Mouse (Mus musculus) CH12.LX (cell line): Measurements from ENCODE around the gene Marc1. TPM values are rescaled to one million over a fixed set of nuclear protein-coding genes. Genes with fewer than 3 reads are reported as not detected.
A peak's percentile ranks its signal among the peaks of the same experiment; 100 is the strongest.

Experiments used
- DNase-seq: peaks from one replicate; pipeline ENCODE4 v3.0.0-alpha.2; 2013; ENCODE audit errors: extremely low read depth
- H3K27ac ChIP-seq: 2 replicates; pipeline ENCODE4 v1.5.1; 2012; ENCODE audit warnings: low read depth, mild to moderate bottlenecking, control low read depth, moderate library complexity; ENCODE audit not compliant: insufficient read depth
- H3K27me3 ChIP-seq: replicated peaks from 2 replicates; pipeline ENCODE3; 2012; ENCODE audit warnings: inconsistent platforms
- H3K36me3 ChIP-seq, 2 experiments: replicated peaks in 1 of 2; 2 replicates each; pipeline versions ENCODE3 to v1.6.1; 2012; ENCODE audit warnings: inconsistent platforms in 1 of 2, low read length in 1 of 2, mild to moderate bottlenecking in 1 of 2, mixed read lengths in 1 of 2, moderate library complexity in 1 of 2; ENCODE audit not compliant: control insufficient read depth in 1 of 2, insufficient read depth in 1 of 2
- H3K4me1 ChIP-seq, 2 experiments: 2 replicates each; pipeline ENCODE4 v1.6.1; 2012; ENCODE audit warnings: inconsistent platforms in 1 of 2, moderate library complexity in 1 of 2; ENCODE audit not compliant: insufficient read depth in 2 of 2, control insufficient read depth in 1 of 2
- H3K4me2 ChIP-seq: 2 replicates; pipeline ENCODE4 v1.6.1; 2012; ENCODE audit warnings: low read depth, mild to moderate bottlenecking, control low read depth; ENCODE audit not compliant: poor library complexity, insufficient read depth, severe bottlenecking
- H3K4me3 ChIP-seq, 3 experiments: fragments of 150-350 bp in 1 of 3; sonication (generic) in 1 of 3; replicated peaks in 1 of 3; 2 replicates each; pipeline versions ENCODE3 to v1.5.1; 2011 to 2012; ENCODE audit warnings: low read depth in 2 of 3, low read length in 2 of 3, mild to moderate bottlenecking in 2 of 3, moderate library complexity in 2 of 3, control low read depth in 1 of 3, improper control_type of control experiment in 1 of 3, inconsistent platforms in 1 of 3, mixed read lengths in 1 of 3; ENCODE audit not compliant: poor library complexity in 1 of 3
- H3K79me2 ChIP-seq: replicated peaks from 2 replicates; pipeline ENCODE4 v1.6.1; 2012; ENCODE audit warnings: mild to moderate bottlenecking, moderate library complexity; ENCODE audit not compliant: control insufficient read depth, poor library complexity, insufficient read depth, severe bottlenecking; ENCODE audit errors: extremely low read depth
- H3K9ac ChIP-seq: 2 replicates; pipeline ENCODE4 v1.6.1; 2012; ENCODE audit warnings: low read depth, mild to moderate bottlenecking, control low read depth, moderate library complexity; ENCODE audit not compliant: insufficient read depth
- H3K9me3 ChIP-seq: replicated peaks from 2 replicates; pipeline ENCODE3; 2012; ENCODE audit warnings: low read length, inconsistent platforms, mixed read lengths
- CHD1 ChIP-seq: IDR thresholded peaks from 2 replicates; pipeline ENCODE4 v1.6.1; 2012; ENCODE audit warnings: low read depth, low read length, improper control_type of control experiment, inconsistent platforms
- CTCF ChIP-seq, 2 experiments: IDR thresholded peaks in 1 of 2; conservative IDR thresholded peaks in 1 of 2; 2 replicates each; pipeline ENCODE4 v1.5.1; 2011 to 2012; ENCODE audit warnings: low read depth in 2 of 2, low read length in 2 of 2, improper control_type of control experiment in 1 of 2, inconsistent platforms in 1 of 2, mild to moderate bottlenecking in 1 of 2, moderate library complexity in 1 of 2
- E2F4 ChIP-seq: IDR thresholded peaks from 2 replicates; pipeline ENCODE4 v1.6.1; 2011; ENCODE audit warnings: low read depth, low read length, improper control_type of control experiment; ENCODE audit not compliant: insufficient replicate concordance
- ELF1 ChIP-seq: IDR thresholded peaks from 2 replicates; pipeline ENCODE4 v1.6.1; 2014; ENCODE audit warnings: low read depth, mild to moderate bottlenecking, inconsistent platforms, low read length, improper control_type of control experiment
- EP300 ChIP-seq: IDR thresholded peaks from 2 replicates; pipeline ENCODE4 v1.6.1; 2011; ENCODE audit warnings: low read length, improper control_type of control experiment
- ETS1 ChIP-seq: conservative IDR thresholded peaks from 2 replicates; pipeline ENCODE4 v1.6.1; 2012; ENCODE audit warnings: low read depth, mild to moderate bottlenecking, inconsistent platforms, low read length, improper control_type of control experiment, moderate library complexity
- IRF4 ChIP-seq: IDR thresholded peaks from 2 replicates; pipeline ENCODE4 v1.6.1; 2014; ENCODE audit warnings: low read depth, mild to moderate bottlenecking, inconsistent platforms, low read length, improper control_type of control experiment
- JUN ChIP-seq: IDR thresholded peaks from 2 replicates; pipeline ENCODE4 v1.6.1; 2011; ENCODE audit warnings: low read depth, mild to moderate bottlenecking, low read length, improper control_type of control experiment, moderate library complexity; ENCODE audit not compliant: insufficient read depth
- KAT2A ChIP-seq: IDR thresholded peaks from 2 replicates; pipeline ENCODE4 v1.6.1; 2012; ENCODE audit warnings: low read length, improper control_type of control experiment, inconsistent platforms; ENCODE audit not compliant: insufficient replicate concordance
- MAZ ChIP-seq: IDR thresholded peaks from 2 replicates; pipeline ENCODE4 v1.6.1; 2012; ENCODE audit warnings: low read depth, mild to moderate bottlenecking, inconsistent platforms, low read length, improper control_type of control experiment, moderate library complexity
- MXI1 ChIP-seq: IDR thresholded peaks from 2 replicates; pipeline ENCODE4 v1.6.1; 2011; ENCODE audit warnings: mild to moderate bottlenecking, low read depth, low read length, improper control_type of control experiment
- MYC ChIP-seq: IDR thresholded peaks from 2 replicates; pipeline ENCODE4 v1.6.1; 2011; ENCODE audit warnings: low read depth, mild to moderate bottlenecking, improper control_type of control experiment, low read length
- NELFE ChIP-seq: IDR thresholded peaks from 2 replicates; pipeline ENCODE4 v1.6.1; 2011; ENCODE audit warnings: low read depth, low read length, improper control_type of control experiment
- NRF1 ChIP-seq: IDR thresholded peaks from 2 replicates; pipeline ENCODE4 v1.6.1; 2014; ENCODE audit warnings: low read depth, mild to moderate bottlenecking, inconsistent platforms, low read length, improper control_type of control experiment, moderate library complexity
- PAX5 ChIP-seq: IDR thresholded peaks from 2 replicates; pipeline ENCODE4 v1.6.1; 2012; ENCODE audit warnings: low read length, inconsistent platforms, mixed read lengths
- RAD21 ChIP-seq: IDR thresholded peaks from 2 replicates; pipeline ENCODE4 v1.6.1; 2011; ENCODE audit warnings: low read depth, mild to moderate bottlenecking, low read length, improper control_type of control experiment, moderate library complexity
- RCOR1 ChIP-seq: conservative IDR thresholded peaks from 2 replicates; pipeline ENCODE4 v1.6.1; 2012; ENCODE audit warnings: low read depth, mild to moderate bottlenecking, inconsistent platforms, low read length, improper control_type of control experiment
- SIN3A ChIP-seq: IDR thresholded peaks from 2 replicates; pipeline ENCODE4 v1.6.1; 2012; ENCODE audit warnings: low read length, improper control_type of control experiment, inconsistent platforms
- SMC3 ChIP-seq: IDR thresholded peaks from 2 replicates; pipeline ENCODE4 v1.6.1; 2011; ENCODE audit warnings: low read depth, low read length, improper control_type of control experiment
- USF1 ChIP-seq: IDR thresholded peaks from 2 replicates; pipeline ENCODE4 v1.6.1; 2014; ENCODE audit warnings: low read depth, mild to moderate bottlenecking, inconsistent platforms, low read length, improper control_type of control experiment
- USF2 ChIP-seq: conservative IDR thresholded peaks from 2 replicates; pipeline ENCODE4 v1.6.1; 2011; ENCODE audit warnings: low read depth, low read length, improper control_type of control experiment
- ZKSCAN1 ChIP-seq: IDR thresholded peaks from 2 replicates; pipeline ENCODE4 v1.6.1; 2012; ENCODE audit warnings: low read depth, inconsistent platforms, low read length, improper control_type of control experiment, borderline replicate concordance
- ZMIZ1 ChIP-seq: IDR thresholded peaks from 2 replicates; pipeline ENCODE4 v1.6.1; 2012; ENCODE audit warnings: low read depth, mild to moderate bottlenecking, inconsistent platforms, low read length, improper control_type of control experiment
- dilution Hi-C: fragments of 300-500 bp; cut with MboI; formaldehyde crosslinking; loops from 2 replicates; pipeline ENCODE4 v1.14.3; 2020; ENCODE audit warnings: low sequenced_read_pairs; ENCODE audit not compliant: extremely low pct_unique_long_range_greater_than_20kb, extremely low pct_ligation_motif_present
- in situ Hi-C: fragments of 300-500 bp; cut with MboI; formaldehyde crosslinking; loops from 3 replicates; pipeline ENCODE4 v1.14.3; 2019; ENCODE audit warnings: low sequenced_read_pairs, low pct_ligation_motif_present, low pct_unique_long_range_greater_than_20kb, mixed read lengths
- polyA plus RNA-seq: library from polyadenylated mRNA; unstranded; fragments of >175 nt; gene quantifications from 2 replicates; pipeline ENCODE4 v1.2.1, GENCODE M21; 2012; ENCODE audit warnings: low read depth; ENCODE audit not compliant: insufficient read length
- total RNA-seq, 2 experiments: library from RNA; depleted of rRNA; stranded (reverse); fragments of 300-350 nt in 1 of 2; fragments of >200 nt in 1 of 2; gene quantifications; 2 replicates each; pipeline ENCODE4 v1.2.3; 2012 to 2014

Marc1 gene
- total and polyA plus RNA-seq, 3 experiments = not detected

- peaks cover 3 to 10% of the 10 kb centered on the region in 2 experiments; a peak in 2 of 4 replicates for H3K4me1 ChIP-seq
- DNase-seq = no peak
- no peak overlapping the region for H3K9ac ChIP-seq
- TF ChIP-seq USF1 (no peak), SMC3 (no peak), USF2 (no peak), JUN (no peak), KAT2A (no peak), MXI1 (no peak), ELF1 (no peak), CTCF (conservative IDR thresholded peaks at IDR 0.05 in 1 of 2, IDR thresholded peaks at IDR 0.05 in 1 of 2; ENCODE audit: low read depth in 2 of 2, low read length in 2 of 2) (no peak), ETS1 (no peak), SIN3A (no peak), RAD21 (no peak), MYC (no peak), NRF1 (no peak), IRF4 (no peak)
- TF ChIP-seq, all 38 proteins: peak for 0
- Histone ChIP-seq H3K4me3 (no peak overlapping the region), H3K36me3 (no peaks in the 10 kb centered on the region), H3K4me2 (no peak overlapping the region), H3K79me2 (no peaks in the 10 kb centered on the region), H3K27ac (no peak overlapping the region), H3K27me3 (no peaks in the 10 kb centered on the region), H3K9me3 (no peaks in the 10 kb centered on the region)
- in situ Hi-C loops = no loop called here
- dilution Hi-C loops = no loop called here
Observed at GRCm38 (mm10) chr1:184853922-184854321, 42.8 kb upstream of the Marc1 start.

- Histone ChIP-seq H3K36me3 (no peaks in the 10 kb centered on the region), H3K79me2 (no peaks in the 10 kb centered on the region), H3K27ac (no peak overlapping the region), H3K9ac (no peak overlapping the region), H3K4me1 (peaks cover 3 to 10% of the 10 kb centered on the region in 2 experiments; a peak in 2 of 4 replicates), H3K4me3 (no peak overlapping the region), H3K4me2 (no peak overlapping the region), H3K9me3 (no peaks in the 10 kb centered on the region), H3K27me3 (no peaks in the 10 kb centered on the region)
- DNase-seq = peak; percentile 34
- peak; percentile 44 for TF ChIP-seq RAD21
- TF ChIP-seq MAZ = peak; percentile 67; the same call in 1 of the 2 replicates
- TF ChIP-seq MYC = no peak
- TF ChIP-seq MXI1 = no peak
- TF ChIP-seq ZMIZ1 = no peak
- TF ChIP-seq SIN3A = no peak
- TF ChIP-seq USF2 = no peak
- TF ChIP-seq ZKSCAN1 = no peak
- TF ChIP-seq RCOR1 = no peak
- no peak for TF ChIP-seq NELFE
- TF ChIP-seq SMC3 = peak; percentile 70
- no peak for TF ChIP-seq PAX5
- TF ChIP-seq CTCF (conservative IDR thresholded peaks at IDR 0.05 in 1 of 2, IDR thresholded peaks at IDR 0.05 in 1 of 2; ENCODE audit: low read depth in 2 of 2, low read length in 2 of 2) = peak in 1 of 2 experiments; percentile 71; a peak in 2 of 4 replicates
- no peak for TF ChIP-seq CHD1
- TF ChIP-seq E2F4 = no peak
- no peak for TF ChIP-seq EP300
- TF ChIP-seq IRF4 = no peak
- dilution Hi-C loops = no loop called here
- in situ Hi-C loops = no loop called here
Observed at GRCm38 (mm10) chr1:184853339-184853738, 42.2 kb upstream of the Marc1 start.
